Comparison of ENCODE assay signal across 15 mouse cellular contexts in the genomic region with DNA sequence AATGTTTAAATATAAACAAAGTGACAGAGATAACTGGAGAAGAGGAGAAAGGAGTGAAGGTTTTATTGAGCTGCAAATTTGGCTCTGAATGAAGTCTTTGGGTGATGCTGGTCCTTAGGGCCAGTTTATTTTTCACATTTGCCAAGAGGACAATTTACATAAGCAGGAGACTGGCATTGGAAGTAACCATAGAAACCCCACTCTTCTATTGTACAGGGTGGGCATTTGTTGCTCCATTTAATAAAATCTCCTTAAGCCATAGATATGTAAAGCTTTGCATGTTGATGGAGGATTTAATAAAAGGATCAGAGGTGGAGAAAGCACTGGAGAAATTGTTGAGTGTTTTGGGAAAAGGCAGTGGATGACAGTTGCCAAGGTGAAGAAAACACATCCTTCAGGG.
"Had no signal": no experiment of that assay in that cellular context is flagged by ENCODE, and none has a peak within 500 bp of the region (broad histone marks: within the 10 kb centered on the region; RNA-seq: fewer than 3 reads in every experiment).

No protein-coding gene starts in this region.

- H3K9me3 ChIP-seq: limb, embryonic 15.5 days; liver, embryonic 12.5 days; neural tube, embryonic 15.5 days had no signal

- ATAC-seq: liver, embryonic 12.5 days had no signal

- H3K27me3 ChIP-seq: limb, embryonic 15.5 days; liver, embryonic 12.5 days; neural tube, embryonic 15.5 days had no signal

- H3K27ac ChIP-seq: kidney, postnatal 0 days; limb, embryonic 15.5 days; liver, embryonic 12.5 days; neural tube, embryonic 15.5 days had no signal

- H3K4me1 ChIP-seq: limb, embryonic 15.5 days; liver, embryonic 12.5 days had no signal

- H3K4me3 ChIP-seq: limb, embryonic 15.5 days; liver, embryonic 12.5 days; myocyte; neural tube, embryonic 15.5 days had no signal

- H3K36me3 ChIP-seq: limb, embryonic 15.5 days; liver, embryonic 12.5 days; neural tube, embryonic 15.5 days had no signal

- DNase-seq: kidney, adult 8-10 months; kidney, postnatal 36 days; layer of hippocampus, adult 9-11 months; layer of hippocampus, postnatal 36 days; lung, embryonic 14.5 days; lung, postnatal 10 days; lung, postnatal 4 days; right cerebral cortex, adult 18-20 months; right cerebral cortex, postnatal 25 days; thymus, postnatal 14 days had no signal

- H3K9ac ChIP-seq: limb, embryonic 15.5 days; liver, embryonic 12.5 days; lung, embryonic 14.5 days; neural tube, embryonic 15.5 days had no signal

- H3K4me2 ChIP-seq: limb, embryonic 15.5 days; liver, embryonic 12.5 days; lung, embryonic 14.5 days; neural tube, embryonic 15.5 days had no signal
